Mouse (Mus musculus): ENCODE results near the gene Tdrd5. TPM values are rescaled to one million over a fixed set of nuclear protein-coding genes. Genes with fewer than 3 reads are reported as not detected.

The Tdrd5 gene
- polyA plus RNA-seq, 2 experiments: 0.20 to 0.36 TPM

DNA sequence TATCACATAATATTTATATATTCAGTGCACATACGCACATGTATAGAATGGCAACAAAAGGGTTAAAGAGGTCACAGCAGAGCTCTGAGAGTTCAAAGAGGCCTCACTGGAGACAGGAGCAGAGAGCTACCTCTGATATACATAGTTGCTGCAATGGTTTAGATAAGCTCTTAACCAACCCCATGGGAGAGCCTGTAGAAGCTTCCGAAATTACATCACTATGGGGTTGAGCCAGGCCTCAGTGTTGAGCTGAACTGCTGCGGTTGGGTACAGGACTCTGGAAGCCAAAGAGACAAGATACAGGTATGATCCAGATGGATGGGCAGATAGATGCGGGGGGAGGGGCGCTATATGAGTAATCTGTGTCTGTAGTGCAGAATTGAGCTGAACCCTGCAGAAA lies 90.5 kb downstream of the Tdrd5 start:
- Histone ChIP-seq H3K4me2 (replicated peaks; ENCODE audit: low read depth, low read length, severe bottlenecking) (no peak overlapping the region), H3K4me3 (replicated peaks; ENCODE audit: low read length) (no peak overlapping the region), H3K36me3 (ENCODE audit: control insufficient read depth, insufficient read depth, low read length) (no peaks in the 10 kb centered on the region), H3K4me1 (ENCODE audit: control insufficient read depth, insufficient read depth, low read length) (no peaks in the 10 kb centered on the region), H3K27ac (replicated peaks; ENCODE audit: low read depth, low read length) (no peak overlapping the region), H3K9ac (ENCODE audit: low read depth, low read length, severe bottlenecking) (no peak overlapping the region), H3K27me3 (ENCODE audit: control insufficient read depth, insufficient read depth, low read length) (no peaks in the 10 kb centered on the region), H3K9me3 (ENCODE audit: control insufficient read depth, low read length) (no peaks in the 10 kb centered on the region)
- 86% methylated on average over 5 of the region's 5 CpGs for WGBS
- DNase-seq (ENCODE audit: low spot score): no peak
- ATAC-seq (ENCODE audit: low FRiP score, low read depth): no peak
- no peak for TF ChIP-seq POLR2A (IDR thresholded peaks at IDR 0.05; ENCODE audit: borderline replicate concordance, extremely low read depth, insufficient read depth, insufficient read length)

DNA sequence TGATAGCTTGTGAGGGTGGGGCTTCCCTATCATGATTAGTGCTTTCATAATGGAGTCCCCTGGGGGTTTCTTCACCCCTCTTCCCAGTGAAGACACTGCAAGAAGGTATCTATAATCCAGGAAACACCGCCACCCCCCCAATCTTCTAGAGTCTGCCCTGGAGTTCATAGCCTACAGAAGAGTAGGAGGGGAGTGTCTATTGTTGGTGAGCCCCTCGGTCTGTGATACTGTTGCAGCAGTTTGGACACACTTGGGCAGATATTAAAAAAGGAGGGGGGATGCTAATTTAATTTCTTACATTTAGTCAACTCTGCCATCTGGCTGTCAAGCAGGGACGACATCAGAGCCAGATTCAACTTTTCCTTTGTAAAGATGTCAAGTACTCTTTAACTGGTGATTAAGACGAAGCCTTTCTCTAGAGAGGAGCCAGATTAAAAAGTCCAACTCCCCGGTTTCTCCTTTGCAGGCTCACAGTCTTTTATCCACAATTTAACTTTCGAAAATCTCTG lies 91.6 kb downstream of the Tdrd5 start:
- Histone ChIP-seq H3K36me3 (ENCODE audit: control insufficient read depth, insufficient read depth, low read length) (no peaks in the 10 kb centered on the region), H3K4me3 (replicated peaks; ENCODE audit: low read length) (no peak overlapping the region), H3K27ac (replicated peaks; ENCODE audit: low read depth, low read length) (no peak overlapping the region), H3K4me1 (ENCODE audit: control insufficient read depth, insufficient read depth, low read length) (no peaks in the 10 kb centered on the region), H3K9me3 (ENCODE audit: control insufficient read depth, low read length) (no peaks in the 10 kb centered on the region), H3K4me2 (replicated peaks; ENCODE audit: low read depth, low read length, severe bottlenecking) (no peak overlapping the region), H3K27me3 (ENCODE audit: control insufficient read depth, insufficient read depth, low read length) (0 out of 2 replicates have a peak, but pooled peaks cover 3% of the 10 kb centered on the region), H3K9ac (ENCODE audit: low read depth, low read length, severe bottlenecking) (no peak overlapping the region)
- 61% methylated on average over 6 of the region's 6 CpGs for WGBS
- no peak for ATAC-seq (ENCODE audit: low FRiP score, low read depth)
- no peak for DNase-seq (ENCODE audit: low spot score)
- TF ChIP-seq POLR2A (IDR thresholded peaks at IDR 0.05; ENCODE audit: borderline replicate concordance, extremely low read depth, insufficient read depth, insufficient read length): no peak

Other genes with a start within 250 kb of the Tdrd5 start
- gene Fam163a, start 98.6 kb downstream of the Tdrd5 start, polyA plus RNA-seq (2012; rRNA removed): 0.96 and 1.1 TPM in 2 replicates
- gene Fam163a, start 98.6 kb downstream of the Tdrd5 start, polyA plus RNA-seq (2014; fragmentation: Nextera tagmentation; extraction: Ambion mirVana): 1.0 and 2.2 TPM in 2 replicates
- gene Nphs2, start 7.1 kb upstream of the Tdrd5 start, polyA plus RNA-seq (2012; rRNA removed): 0.03 and 0.08 TPM in 2 replicates
- 0.10 and 0.23 TPM in 2 replicates for gene Nphs2, start 7.1 kb upstream of the Tdrd5 start, polyA plus RNA-seq (2014; fragmentation: Nextera tagmentation; extraction: Ambion mirVana)
- 53.6 and 66.6 TPM in 2 replicates for gene Gm2000, start 62.4 kb upstream of the Tdrd5 start, polyA plus RNA-seq (2012; rRNA removed)
- gene Gm2000, start 62.4 kb upstream of the Tdrd5 start, polyA plus RNA-seq (2014; fragmentation: Nextera tagmentation; extraction: Ambion mirVana): 945 and 958 TPM in 2 replicates
- 0.18 and 0.39 TPM in 2 replicates for gene Axdnd1, start 117.5 kb upstream of the Tdrd5 start, polyA plus RNA-seq (2012; rRNA removed)
- 0.44 TPM in 1 of 2 replicates, not detected in the other for gene Axdnd1, start 117.5 kb upstream of the Tdrd5 start, polyA plus RNA-seq (2014; fragmentation: Nextera tagmentation; extraction: Ambion mirVana)
- gene Soat1, start 170.7 kb upstream of the Tdrd5 start, polyA plus RNA-seq (2012; rRNA removed): 23.1 and 39.5 TPM in 2 replicates
- 19.1 and 21.3 TPM in 2 replicates for gene Soat1, start 170.7 kb upstream of the Tdrd5 start, polyA plus RNA-seq (2014; fragmentation: Nextera tagmentation; extraction: Ambion mirVana)
- gene Gm10031, start 220.3 kb upstream of the Tdrd5 start, polyA plus RNA-seq (2012; rRNA removed): 6.0 and 7.0 TPM in 2 replicates
- gene Gm10031, start 220.3 kb upstream of the Tdrd5 start, polyA plus RNA-seq (2014; fragmentation: Nextera tagmentation; extraction: Ambion mirVana): 0.32 and 0.73 TPM in 2 replicates

Data from limb, embryonic 14.5 days (tissue).